Mouse (Mus musculus) kidney, postnatal 10 days (tissue): ENCODE measurements at regions not wholly inside any gene's neighbourhood (a gene's known extent, or its start where the extent isn't known, plus 50 kb on each side); places are given as distances from the start of the nearest gene placed in this dataset.
A peak's percentile ranks its signal among the peaks of the same experiment; 100 is the strongest.

Source experiments
- DNase-seq: peaks from one replicate; pipeline ENCODE4 v3.0.0; 2021; ENCODE audit warnings: mixed read lengths

- DNase-seq, result no peak
Measured at GRCm38 (mm10) chr12:10122102-10122501, 247.7 kb upstream of the Nt5c1b start.

GRCm38 (mm10) chr12:10127995-10128573, 241.7 kb upstream of the Nt5c1b start:
- no peak for DNase-seq

- no peak for DNase-seq
Measured at GRCm38 (mm10) chr12:10134141-10134540, 235.6 kb upstream of the Nt5c1b start.

GRCm38 (mm10) chr12:10135915-10136314, 233.9 kb upstream of the Nt5c1b start:
- no peak for DNase-seq

- peak; percentile 29 for DNase-seq
Measured at GRCm38 (mm10) chr12:10140131-10140530, 229.6 kb upstream of the Nt5c1b start.

- no peak for DNase-seq
Measured at GRCm38 (mm10) chr12:10160837-10161236, 208.9 kb upstream of the Nt5c1b start.

GRCm38 (mm10) chr12:10168042-10168441, 201.7 kb upstream of the Nt5c1b start:
- DNase-seq, result no peak

GRCm38 (mm10) chr12:10168581-10168980, 201.2 kb upstream of the Nt5c1b start:
- DNase-seq, result no peak

- DNase-seq, result no peak
Measured at GRCm38 (mm10) chr12:10178718-10179117, 191.1 kb upstream of the Nt5c1b start.

GRCm38 (mm10) chr12:10179147-10179814, 190.5 kb upstream of the Nt5c1b start:
- no peak for DNase-seq

GRCm38 (mm10) chr12:10179815-10180468, 189.8 kb upstream of the Nt5c1b start:
- no peak for DNase-seq

- DNase-seq, result no peak
Measured at GRCm38 (mm10) chr12:10182589-10182988, 187.2 kb upstream of the Nt5c1b start.

- no peak for DNase-seq
Measured at GRCm38 (mm10) chr12:10186576-10186975, 183.2 kb upstream of the Nt5c1b start.

- DNase-seq, result peak; percentile 23
Measured at GRCm38 (mm10) chr12:10189746-10190145, 180.0 kb upstream of the Nt5c1b start.

- no peak for DNase-seq
Measured at GRCm38 (mm10) chr12:10197906-10198460, 171.8 kb upstream of the Nt5c1b start.

- DNase-seq, result no peak
Measured at GRCm38 (mm10) chr12:10209841-10210240, 159.9 kb upstream of the Nt5c1b start.

GRCm38 (mm10) chr12:10222821-10223220, 147.0 kb upstream of the Nt5c1b start:
- peak; percentile 32 for DNase-seq

- DNase-seq, result peak; percentile 51
Measured at GRCm38 (mm10) chr12:10223832-10224231, 145.9 kb upstream of the Nt5c1b start.

GRCm38 (mm10) chr12:10231144-10231543, 138.6 kb upstream of the Nt5c1b start:
- no peak for DNase-seq

- no peak for DNase-seq
Measured at GRCm38 (mm10) chr12:10231683-10232082, 138.1 kb upstream of the Nt5c1b start.

GRCm38 (mm10) chr12:10248110-10248509, 121.7 kb upstream of the Nt5c1b start:
- DNase-seq, result no peak

GRCm38 (mm10) chr12:10256385-10256784, 113.4 kb upstream of the Nt5c1b start:
- DNase-seq, result no peak

- DNase-seq, result no peak
Measured at GRCm38 (mm10) chr12:10266201-10266600, 103.6 kb upstream of the Nt5c1b start.

GRCm38 (mm10) chr12:10272038-10272437, 97.7 kb upstream of the Nt5c1b start:
- DNase-seq, result no peak
